Mouse (Mus musculus) brain, embryonic 14.5 days (tissue): Measurements from ENCODE around the gene Trp63. TPM values are rescaled to one million over a fixed set of nuclear protein-coding genes. Genes with fewer than 3 reads are reported as not detected.

ENCODE experiments used
- DNase-seq: peaks from one replicate; pipeline ENCODE4 v3.0.0-alpha.2; 2011; ENCODE audit warnings: low read depth
- CTCF ChIP-seq: fragments of 200-500 bp; IDR thresholded peaks from 2 replicates; pipeline ENCODE4 v1.5.1; 2012; ENCODE audit warnings: inconsistent platforms, mild to moderate bottlenecking, moderate library complexity, borderline replicate concordance; ENCODE audit not compliant: insufficient read depth, insufficient read length; ENCODE audit errors: extremely low read depth
- POLR2A ChIP-seq: fragments of 200-500 bp; IDR thresholded peaks from 2 replicates; pipeline ENCODE4 v1.6.1; 2012; ENCODE audit warnings: mild to moderate bottlenecking, inconsistent platforms, borderline replicate concordance; ENCODE audit not compliant: poor library complexity, insufficient read depth, insufficient read length, severe bottlenecking; ENCODE audit errors: extremely low read depth
- polyA plus RNA-seq: library from polyadenylated mRNA; depleted of rRNA; stranded (reverse); fragments of >200 nt; gene quantifications from 2 replicates; pipeline ENCODE4 v1.2.3, GENCODE M21; 2012

The Trp63 gene
- polyA plus RNA-seq, 1 experiment, result 2.2 TPM

- no peak for TF ChIP-seq CTCF
- TF ChIP-seq POLR2A, result no peak
- no peak for DNase-seq
Measured at GRCm38 (mm10) chr16:25786457-25786856, 102.9 kb downstream of the Trp63 start.

GRCm38 (mm10) chr16:25792640-25793266 lies 109.2 kb downstream of the Trp63 start:
- TF ChIP-seq POLR2A (no peak), CTCF (no peak)
- DNase-seq, result peak; percentile 93

GRCm38 (mm10) chr16:25797732-25798294 lies 114.2 kb downstream of the Trp63 start:
- DNase-seq, result no peak

GRCm38 (mm10) chr16:25799618-25800017 lies 116.1 kb downstream of the Trp63 start:
- no peak for DNase-seq
- TF ChIP-seq CTCF (no peak), POLR2A (no peak)

More at GRCm38 (mm10) chr16:25797732-25798294, 114.2 kb downstream of the Trp63 start:
- TF ChIP-seq CTCF, result no peak
- no peak for TF ChIP-seq POLR2A

- no peak for TF ChIP-seq CTCF
- no peak for TF ChIP-seq POLR2A
- DNase-seq, result no peak
Measured at GRCm38 (mm10) chr16:25804955-25805354, 121.4 kb downstream of the Trp63 start.

- no peak for TF ChIP-seq CTCF
- DNase-seq, result no peak
Measured at GRCm38 (mm10) chr16:25807116-25807515, 123.6 kb downstream of the Trp63 start.

- DNase-seq, result peak; percentile 36
Measured at GRCm38 (mm10) chr16:25817753-25818624, 134.4 kb downstream of the Trp63 start.

GRCm38 (mm10) chr16:25826016-25826415 lies 142.5 kb downstream of the Trp63 start:
- TF ChIP-seq POLR2A, result no peak
- TF ChIP-seq CTCF, result no peak
- no peak for DNase-seq

More at GRCm38 (mm10) chr16:25817753-25818624, 134.4 kb downstream of the Trp63 start:
- TF ChIP-seq CTCF (no peak), POLR2A (no peak)

- TF ChIP-seq CTCF (no peak), POLR2A (no peak)
- peak; percentile 20 for DNase-seq
Measured at GRCm38 (mm10) chr16:25832576-25832975, 149.0 kb downstream of the Trp63 start.

GRCm38 (mm10) chr16:25835301-25835700 lies 151.7 kb downstream of the Trp63 start:
- TF ChIP-seq POLR2A, result no peak
- no peak for DNase-seq

GRCm38 (mm10) chr16:25835723-25836122 lies 152.2 kb downstream of the Trp63 start:
- DNase-seq, result no peak
- TF ChIP-seq CTCF, result no peak
- TF ChIP-seq POLR2A, result no peak
